Mouse (Mus musculus) brain, embryonic 14.5 days (tissue): ENCODE results near the gene Fgf22. TPM values are rescaled to one million over a fixed set of nuclear protein-coding genes. Genes with fewer than 3 reads are reported as not detected.

Experiments used
- DNase-seq: peaks from one replicate; pipeline ENCODE4 v3.0.0-alpha.2; 2011; ENCODE audit warnings: low read depth
- CTCF ChIP-seq: fragments of 200-500 bp; IDR thresholded peaks from 2 replicates; pipeline ENCODE4 v1.5.1; 2012; ENCODE audit warnings: inconsistent platforms, mild to moderate bottlenecking, moderate library complexity, borderline replicate concordance; ENCODE audit not compliant: insufficient read depth, insufficient read length; ENCODE audit errors: extremely low read depth
- POLR2A ChIP-seq: fragments of 200-500 bp; IDR thresholded peaks from 2 replicates; pipeline ENCODE4 v1.6.1; 2012; ENCODE audit warnings: mild to moderate bottlenecking, inconsistent platforms, borderline replicate concordance; ENCODE audit not compliant: poor library complexity, insufficient read depth, insufficient read length, severe bottlenecking; ENCODE audit errors: extremely low read depth
- polyA plus RNA-seq: library from polyadenylated mRNA; depleted of rRNA; stranded (reverse); fragments of >200 nt; gene quantifications from 2 replicates; pipeline ENCODE4 v1.2.3, GENCODE M21; 2012

The Fgf22 gene
- polyA plus RNA-seq, 1 experiment: 0.74 TPM

DNA sequence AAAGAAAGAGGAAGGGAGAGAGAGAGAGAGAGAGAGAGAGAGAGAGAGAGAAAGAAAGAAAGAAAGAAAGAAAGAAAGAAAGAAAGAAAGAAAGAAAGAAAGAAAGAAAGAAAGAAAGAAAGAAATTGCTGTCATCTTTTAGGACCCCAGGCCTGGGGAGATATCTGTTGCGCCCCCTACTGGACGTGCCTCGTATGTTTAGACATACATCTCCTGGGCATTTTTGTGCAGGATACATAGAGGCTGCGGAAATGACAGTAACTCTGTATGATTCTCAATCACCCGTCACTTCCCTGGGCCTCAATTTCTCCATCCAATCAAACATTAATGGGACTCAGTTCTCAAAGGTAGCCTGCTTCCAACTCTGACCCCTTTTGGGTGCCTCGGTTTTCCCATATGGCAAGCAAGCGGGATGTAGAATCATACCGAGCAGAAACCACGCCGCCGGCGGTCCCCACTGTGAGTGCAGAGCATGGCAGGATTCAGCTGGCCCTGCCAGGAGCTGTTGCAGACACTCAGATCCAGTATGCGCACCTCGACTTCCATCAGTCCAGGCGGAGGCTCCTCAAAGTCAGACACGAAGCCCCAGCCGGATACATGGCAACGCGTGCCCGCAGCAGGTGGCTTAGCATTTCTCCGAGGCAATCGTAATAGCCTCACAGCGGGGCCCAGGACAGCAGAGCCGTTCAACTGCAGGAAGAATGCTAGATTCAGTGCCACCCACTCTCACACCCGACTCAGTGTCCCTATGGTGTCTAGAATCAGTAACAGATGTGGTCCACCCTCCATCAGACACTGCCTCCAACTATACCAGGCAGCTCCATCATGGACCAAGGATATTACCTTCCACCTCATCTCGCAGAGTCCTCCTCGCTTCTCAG, 29.3 kb downstream of the Fgf22 start:
- no peak for DNase-seq
- TF ChIP-seq POLR2A: no peak
- TF ChIP-seq CTCF: peak; percentile 58; the same call in 1 of the 2 replicates

DNA sequence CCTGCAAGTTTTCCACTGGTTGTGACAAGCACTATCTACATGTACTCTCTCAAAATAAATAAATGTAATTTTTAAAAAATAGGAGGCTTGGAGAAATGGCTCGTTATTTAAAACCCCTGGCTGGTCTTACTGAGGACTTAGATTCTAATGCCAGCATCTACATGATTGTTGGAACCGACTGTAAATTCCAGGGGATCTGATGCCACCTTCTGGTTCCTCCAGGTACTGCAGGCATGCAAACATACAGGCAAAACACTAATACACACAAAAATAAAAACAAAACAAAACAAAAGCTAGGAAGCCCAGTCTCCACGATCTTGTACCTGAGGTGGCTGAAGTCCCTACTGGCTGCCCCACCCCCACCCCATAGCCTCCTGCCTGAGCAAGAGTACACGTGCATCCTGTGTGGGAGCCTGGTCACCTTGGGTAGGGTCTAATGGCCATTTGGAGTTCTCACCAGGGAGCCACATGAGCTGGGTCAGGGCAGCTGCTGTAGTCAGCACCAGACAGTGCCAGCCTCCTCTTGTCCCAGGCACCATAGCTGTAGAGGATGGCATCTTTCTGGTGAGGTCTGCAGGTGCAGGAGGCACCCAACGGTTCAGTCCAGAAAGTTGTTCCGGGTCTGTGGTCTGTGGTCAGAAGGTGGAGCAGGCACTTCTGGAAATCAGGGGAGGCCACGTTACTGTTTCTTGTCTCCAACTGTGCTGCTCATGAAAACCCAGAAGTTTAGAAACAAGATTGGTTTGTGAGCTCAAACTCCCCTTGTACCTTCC, 33.7 kb downstream of the Fgf22 start:
- DNase-seq: peak; percentile 84
- TF ChIP-seq POLR2A: no peak
- TF ChIP-seq CTCF: peak; percentile 89; the same call in 1 of the 2 replicates

DNA sequence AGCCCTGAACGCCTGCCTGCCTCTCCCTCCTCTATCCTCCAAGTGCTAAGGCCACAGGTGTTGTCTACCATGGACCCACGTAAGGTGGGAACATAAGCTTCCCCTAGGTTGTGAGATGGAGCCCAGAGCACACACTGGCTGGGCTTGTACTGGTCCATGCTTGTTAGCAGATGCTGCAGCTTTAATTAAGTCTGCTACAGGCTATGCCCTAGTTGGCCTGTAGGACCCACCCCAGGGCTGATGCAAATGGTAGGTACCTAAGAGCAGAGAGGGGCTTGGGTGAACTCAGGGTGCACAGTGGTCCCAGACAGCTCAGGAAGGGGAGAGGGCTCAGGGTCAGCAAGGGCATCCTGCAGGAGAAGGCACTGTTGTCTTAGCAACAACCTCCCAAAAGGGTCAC, 34.7 kb downstream of the Fgf22 start:
- TF ChIP-seq CTCF (no peak), POLR2A (no peak)

GRCm38 (mm10) chr10:79790861-79791260, 36.0 kb downstream of the Fgf22 start, which contains the start of gene Prss57:
Gene Prss57, minus strand, starts transcription at chr10:79790961.
- no peak for DNase-seq
- TF ChIP-seq CTCF (no peak), POLR2A (no peak)

More for the DNA sequence above, 34.7 kb downstream of the Fgf22 start:
- no peak for DNase-seq

DNA sequence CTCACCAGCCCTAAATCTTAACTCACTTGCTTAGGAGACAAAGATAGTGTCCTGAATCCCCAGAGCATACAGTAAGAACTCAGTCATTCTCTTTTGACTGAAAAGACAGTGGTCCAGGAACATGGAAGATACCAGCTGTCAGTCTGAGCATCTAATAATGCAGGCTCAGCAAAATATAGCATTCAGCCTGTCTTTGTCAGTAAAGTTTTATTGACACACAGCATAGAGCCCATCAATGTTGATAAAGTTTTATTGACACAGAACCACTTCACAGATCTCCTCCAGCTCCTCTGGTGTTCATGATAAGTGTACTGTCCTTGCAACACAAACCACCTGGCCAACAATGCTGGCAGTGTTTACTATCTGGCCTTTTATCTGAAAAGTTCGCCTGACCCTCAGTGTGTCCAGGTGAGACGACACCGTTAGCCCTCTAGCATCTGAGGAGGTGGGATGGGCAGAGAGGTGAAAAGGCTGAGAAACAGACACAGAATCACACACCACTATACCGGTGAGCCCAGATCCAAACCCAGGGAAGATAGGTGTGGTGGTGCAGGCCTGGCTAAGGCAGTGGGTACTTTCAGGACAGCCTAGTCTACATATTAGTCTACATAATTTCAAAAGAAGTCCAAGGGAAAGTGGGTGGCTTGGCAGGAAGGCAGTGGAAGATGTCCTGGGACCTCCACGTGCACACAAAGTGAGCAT, 37.6 kb downstream of the Fgf22 start:
- DNase-seq: no peak
- TF ChIP-seq CTCF: no peak
- TF ChIP-seq POLR2A: no peak

DNA sequence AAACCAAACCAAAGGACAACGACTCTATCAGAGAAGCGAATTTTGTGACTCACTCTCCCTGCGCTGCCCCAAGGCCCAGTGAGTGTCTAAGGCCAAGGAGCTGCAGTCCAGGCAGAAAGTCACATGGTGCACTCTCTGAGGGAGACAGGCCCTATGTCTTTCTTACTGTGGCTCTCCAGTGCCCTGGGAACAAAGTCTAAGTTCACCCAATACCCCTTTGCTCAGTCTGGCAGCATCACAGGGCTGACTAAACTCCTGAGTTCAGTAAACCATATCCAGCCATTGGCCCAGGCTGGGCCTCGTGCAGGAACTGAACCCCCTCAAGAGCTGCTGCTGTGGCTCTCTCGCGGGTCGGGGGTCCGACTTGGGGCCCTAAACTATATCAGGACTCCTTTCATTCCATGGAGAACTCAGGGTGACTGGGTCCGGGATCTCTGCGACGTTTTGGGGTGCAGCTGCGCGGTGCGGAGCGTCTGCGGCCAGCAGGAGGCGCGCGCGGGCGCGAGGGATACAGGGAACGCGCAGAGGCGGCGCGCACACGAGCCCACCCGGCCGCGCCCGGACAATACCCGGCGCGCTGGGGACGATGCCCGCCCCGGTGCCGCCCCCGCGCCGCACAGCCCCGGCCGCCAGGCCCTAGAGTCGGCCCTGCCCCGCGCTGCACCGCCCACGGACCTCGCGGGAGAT, 38.3 kb downstream of the Fgf22 start, which contains the start of gene Palm:
TSS of gene Palm (plus strand) at position 522 of the 687 bp plus-strand sequence.
- DNase-seq: peak; percentile 84
- peak; percentile 96 for TF ChIP-seq POLR2A
- peak; percentile 85 for TF ChIP-seq CTCF

- TF ChIP-seq CTCF: 0 out of 2 replicates have a peak, but pooled peaks have one; percentile 3
- TF ChIP-seq POLR2A: no peak
- DNase-seq: peak; percentile 83
Measured at GRCm38 (mm10) chr10:79793738-79794490, 39.0 kb downstream of the Fgf22 start.

DNA sequence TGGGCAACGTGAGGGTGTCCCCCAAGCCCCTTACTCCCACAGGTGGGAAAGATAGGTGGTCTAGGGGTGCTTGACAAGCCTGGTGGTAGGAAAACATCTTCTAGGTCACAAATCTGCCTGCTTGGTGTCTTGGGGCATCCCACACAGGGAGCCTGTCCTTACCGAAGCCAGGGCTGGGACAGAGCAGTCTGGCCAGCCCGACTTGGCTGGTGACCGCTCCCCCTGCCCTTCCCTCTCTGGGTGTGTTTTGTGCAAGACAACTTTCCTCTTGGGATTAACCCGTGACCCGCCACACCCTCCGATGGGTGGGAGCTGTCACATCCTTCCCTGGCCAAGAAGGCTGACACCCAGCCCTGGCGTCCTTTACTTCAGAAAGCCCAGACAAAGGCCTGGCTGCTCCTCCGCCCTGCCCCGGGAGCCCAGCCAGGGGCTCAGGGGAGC, 39.6 kb downstream of the Fgf22 start:
- DNase-seq: peak; percentile 58
- TF ChIP-seq CTCF (no peak), POLR2A (no peak)

DNA sequence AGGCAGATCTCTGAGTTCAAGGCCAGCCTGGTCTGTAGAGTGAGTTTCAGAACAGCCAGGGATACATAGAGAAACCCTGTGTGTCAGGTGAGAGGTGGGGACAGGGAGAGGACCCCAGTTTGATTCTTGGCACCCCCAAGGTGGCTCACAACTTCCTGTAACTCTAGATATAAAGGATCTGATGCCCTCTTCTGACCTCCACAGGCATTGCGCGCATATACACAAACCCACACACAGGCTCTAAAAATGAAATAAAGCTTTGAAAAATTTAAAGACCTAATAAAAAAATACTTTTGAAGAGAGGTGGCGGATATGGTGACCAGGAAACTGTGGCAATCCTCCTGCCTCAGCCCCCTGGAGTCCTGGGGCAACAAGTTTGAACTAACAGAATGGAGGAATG, 41.0 kb downstream of the Fgf22 start:
- TF ChIP-seq POLR2A (no peak), CTCF (no peak)
- no peak for DNase-seq

- peak; percentile 49 for DNase-seq
- TF ChIP-seq CTCF (no peak), POLR2A (no peak)
Measured at GRCm38 (mm10) chr10:79797326-79797725, 42.5 kb downstream of the Fgf22 start.

DNA sequence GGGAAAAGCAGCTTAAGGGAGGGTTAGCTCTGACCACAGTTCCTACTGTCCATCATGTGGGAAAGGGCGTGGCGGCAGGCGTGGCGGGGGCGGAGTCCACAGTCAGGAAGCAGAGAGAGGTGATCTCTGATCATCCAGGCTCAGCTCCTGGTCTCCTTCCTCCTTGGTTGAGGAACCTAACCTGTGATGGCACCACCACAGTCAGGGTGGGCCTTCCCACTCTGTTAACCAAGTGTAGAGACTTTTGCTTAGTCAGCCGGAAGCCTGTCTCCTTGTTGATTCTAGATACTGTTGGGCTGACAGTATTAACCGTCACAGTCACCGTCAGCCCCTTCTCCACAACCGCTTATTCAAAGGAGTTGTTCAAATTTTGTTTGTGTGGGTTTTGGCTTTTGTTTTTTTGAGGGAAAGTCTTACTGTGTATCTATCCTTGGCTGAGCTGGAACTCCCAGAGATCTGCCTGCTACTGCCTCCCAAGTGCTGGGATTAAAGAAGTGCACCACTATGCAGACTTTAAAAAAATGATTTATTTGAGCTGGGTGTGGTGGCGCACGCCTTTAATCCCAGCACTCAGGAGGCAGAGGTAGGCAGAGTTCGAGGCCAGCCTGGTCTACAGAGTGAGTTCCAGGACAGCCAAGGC, 43.5 kb downstream of the Fgf22 start:
- no peak for DNase-seq
- no peak for TF ChIP-seq CTCF
- TF ChIP-seq POLR2A: no peak
